Mouse (Mus musculus) testis, adult 2 months (tissue): ENCODE measurements around the gene Ankrd61. TPM values are rescaled to one million over a fixed set of nuclear protein-coding genes. Genes with fewer than 3 reads are reported as not detected.

Experiments
- H3K27ac ChIP-seq: fragments of 200-500 bp; 2 replicates; pipeline ENCODE4 v1.5.1; 2012; ENCODE audit warnings: low read depth, low read length; ENCODE audit not compliant: control insufficient read depth, insufficient read depth
- H3K27me3 ChIP-seq: fragments of 200-500 bp; 2 replicates; pipeline ENCODE4 v1.6.1; 2012; ENCODE audit warnings: mild to moderate bottlenecking, low read length, moderate library complexity; ENCODE audit not compliant: control insufficient read depth, insufficient read depth
- H3K36me3 ChIP-seq: fragments of 200-500 bp; 2 replicates; pipeline ENCODE4 v1.6.1; 2012; ENCODE audit warnings: mild to moderate bottlenecking, low read length; ENCODE audit not compliant: control insufficient read depth, insufficient read depth
- H3K4me1 ChIP-seq: fragments of 200-500 bp; 2 replicates; pipeline ENCODE4 v1.6.1; 2012; ENCODE audit warnings: low read length; ENCODE audit not compliant: control insufficient read depth, insufficient read depth
- H3K4me3 ChIP-seq: fragments of 200-500 bp; 2 replicates; pipeline ENCODE4 v1.5.1; 2012; ENCODE audit warnings: low read depth, mild to moderate bottlenecking, low read length, moderate library complexity, mixed read lengths; ENCODE audit not compliant: control insufficient read depth
- CTCF ChIP-seq: fragments of 200-500 bp; IDR thresholded peaks from 2 replicates; pipeline ENCODE4 v1.5.1; 2012; ENCODE audit warnings: low read depth, mild to moderate bottlenecking, inconsistent platforms, low read length, moderate library complexity; ENCODE audit not compliant: control insufficient read depth, insufficient read depth, insufficient replicate concordance
- POLR2A ChIP-seq: fragments of 200-500 bp; IDR thresholded peaks from 2 replicates; pipeline ENCODE4 v1.6.1; 2012; ENCODE audit warnings: low read depth, mild to moderate bottlenecking, inconsistent platforms, low read length, moderate library complexity; ENCODE audit not compliant: control insufficient read depth
- polyA plus RNA-seq: library from polyadenylated mRNA; depleted of rRNA; stranded (reverse); fragments of >200 nt; gene quantifications from 2 replicates; pipeline ENCODE4 v1.2.3, GENCODE M21; 2012

Ankrd61 gene
- polyA plus RNA-seq, 1 experiment: 206 TPM

- no peak for TF ChIP-seq CTCF
- TF ChIP-seq POLR2A: no peak
- no peaks in the 10 kb centered on the region for H3K36me3 ChIP-seq
- H3K27me3 ChIP-seq: no peaks in the 10 kb centered on the region
- H3K27ac ChIP-seq: no peak overlapping the region
- peak overlapping the region; percentile 84 for H3K4me3 ChIP-seq
- 0 out of 2 replicates have a peak, but pooled peaks cover 6% of the 10 kb centered on the region for H3K4me1 ChIP-seq
Observed at GRCm38 (mm10) chr5:143931863-143932580, 34.5 kb upstream of the Ankrd61 start.

GRCm38 (mm10) chr5:143930656-143931055 is 33.2 kb upstream of the Ankrd61 start:
- no peak for TF ChIP-seq CTCF
- TF ChIP-seq POLR2A: no peak
- Histone ChIP-seq H3K27me3 (no peaks in the 10 kb centered on the region), H3K36me3 (no peaks in the 10 kb centered on the region), H3K27ac (no peak overlapping the region), H3K4me1 (0 out of 2 replicates have a peak, but pooled peaks cover 6% of the 10 kb centered on the region), H3K4me3 (no peak overlapping the region)

DNA sequence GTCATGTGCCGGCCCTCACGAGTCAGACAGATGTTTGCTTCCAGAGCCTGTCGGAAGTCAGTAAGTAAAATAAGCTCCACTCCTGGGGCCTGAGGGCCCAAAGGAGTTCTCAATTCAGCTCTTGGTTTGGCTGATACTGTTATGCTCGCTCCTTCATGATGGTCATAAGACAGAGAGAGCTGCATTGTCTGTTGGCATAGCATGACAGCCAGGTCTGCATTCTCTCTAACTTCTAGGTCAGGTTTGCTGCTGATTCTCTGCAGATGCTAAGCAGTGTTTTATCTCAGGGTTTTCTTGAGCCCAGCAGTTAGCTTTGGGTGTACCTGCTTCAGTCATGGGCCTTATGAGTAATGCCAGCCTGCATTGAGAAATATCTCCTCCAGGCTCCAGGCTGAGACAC is 31.8 kb upstream of the Ankrd61 start:
- Histone ChIP-seq H3K4me1 (0 out of 2 replicates have a peak, but pooled peaks cover 6% of the 10 kb centered on the region), H3K27ac (no peak overlapping the region), H3K27me3 (no peaks in the 10 kb centered on the region), H3K36me3 (peaks cover 2% of the 10 kb centered on the region; the same call in 1 of the 2 replicates), H3K4me3 (no peak overlapping the region)
- TF ChIP-seq POLR2A: no peak
- TF ChIP-seq CTCF: no peak

DNA sequence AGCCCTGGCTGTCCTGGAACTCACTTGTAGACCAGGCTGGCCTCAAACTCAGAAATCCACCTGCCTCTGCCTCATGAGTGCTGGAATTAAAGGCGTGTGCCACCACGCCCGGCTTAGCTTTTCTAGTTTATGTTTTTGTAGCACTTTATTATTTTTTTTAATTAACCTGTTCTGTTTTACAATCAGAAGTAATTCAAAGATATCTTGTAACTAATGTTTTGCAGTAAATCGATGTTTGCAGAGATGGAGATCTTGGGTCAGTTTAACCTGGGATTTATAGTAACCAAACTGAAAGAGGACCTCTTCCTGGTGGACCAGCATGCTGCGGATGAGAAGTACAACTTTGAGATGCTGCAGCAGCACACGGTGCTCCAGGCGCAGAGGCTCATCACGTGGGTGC is 30.4 kb upstream of the Ankrd61 start, which contains the start of gene Gm42421:
TSS of gene Gm42421 (plus strand) at position 301 of the 400 bp plus-strand sequence.
- Histone ChIP-seq H3K27me3 (no peaks in the 10 kb centered on the region), H3K4me3 (no peak within 1 kb of the TSS), H3K27ac (no peak within 1 kb of the TSS), H3K4me1 (0 out of 2 replicates have a peak, but pooled peaks cover 5% of the 10 kb centered on the region), H3K36me3 (peaks cover 2% of the 10 kb centered on the region; the same call in 1 of the 2 replicates)
- TF ChIP-seq CTCF (no peak), POLR2A (no peak)

- Histone ChIP-seq H3K4me1 (no peaks in the 10 kb centered on the region), H3K27ac (no peak overlapping the region), H3K36me3 (peaks cover 2% of the 10 kb centered on the region; the same call in 1 of the 2 replicates), H3K4me3 (no peak overlapping the region), H3K27me3 (no peaks in the 10 kb centered on the region)
- TF ChIP-seq CTCF (no peak), POLR2A (no peak)
Observed at GRCm38 (mm10) chr5:143924781-143925452, 27.4 kb upstream of the Ankrd61 start.

GRCm38 (mm10) chr5:143918120-143918519 is 20.6 kb upstream of the Ankrd61 start:
- no peaks in the 10 kb centered on the region for H3K4me1 ChIP-seq
- TF ChIP-seq CTCF (no peak), POLR2A (no peak)
- no peaks in the 10 kb centered on the region for H3K27me3 ChIP-seq
- no peak overlapping the region for H3K27ac ChIP-seq
- H3K36me3 ChIP-seq: peaks cover 5% of the 10 kb centered on the region
- no peak overlapping the region for H3K4me3 ChIP-seq

DNA sequence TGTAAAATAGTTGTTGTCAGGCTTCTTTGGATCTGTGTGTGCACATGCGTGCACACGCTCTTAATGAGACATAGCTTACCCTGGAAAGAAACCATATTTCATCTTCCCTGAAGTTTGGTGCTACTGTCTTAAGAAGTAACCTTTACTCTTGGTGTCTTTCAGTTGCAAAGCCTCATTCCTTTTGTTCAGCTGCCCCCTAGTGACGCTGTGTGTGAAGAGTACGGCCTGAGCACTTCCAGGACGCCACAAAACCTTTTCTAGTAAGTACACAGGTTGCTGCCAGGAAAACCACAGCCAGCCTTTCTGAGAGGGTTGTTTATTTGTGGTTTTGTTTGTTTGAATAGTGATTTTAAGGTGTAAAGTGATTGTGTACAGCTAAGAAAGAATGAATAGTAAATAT is 19.9 kb upstream of the Ankrd61 start:
- no peak overlapping the region for H3K4me3 ChIP-seq
- no peaks in the 10 kb centered on the region for H3K4me1 ChIP-seq
- no peaks in the 10 kb centered on the region for H3K27me3 ChIP-seq
- H3K36me3 ChIP-seq: peaks cover 5% of the 10 kb centered on the region
- no peak overlapping the region for H3K27ac ChIP-seq
- TF ChIP-seq POLR2A: no peak
- TF ChIP-seq CTCF: peak; percentile 32; the same call in 1 of the 2 replicates
